Mouse (Mus musculus) left cerebral cortex, postnatal 10 days (tissue): ENCODE results near the gene Kcnh1. TPM values are rescaled to one million over a fixed set of nuclear protein-coding genes. Genes with fewer than 3 reads are reported as not detected.

Source experiments
- DNase-seq, 2 experiments: peaks; one replicate each; pipeline ENCODE4 v3.0.0; 2021 to 2022; ENCODE audit warnings: low spot score in 2 of 2, mixed read lengths in 1 of 2; ENCODE audit errors: extremely low spot score in 1 of 2
- intact Hi-C: fragments of 180-260 bp; cut with DNase I; formaldehyde crosslinking; loops from one replicate; pipeline ENCODE4 v1.15.1; 2025
- total RNA-seq, 2 experiments: library from RNA; stranded (reverse); gene quantifications; 2 replicates each; pipeline ENCODE4 v1.2.3; 2021

Gene Kcnh1
- total RNA-seq, 2 experiments from 2014 or later: 34.8 to 35.2 TPM

GRCm38 (mm10) chr1:192536440-192536839 is 345.9 kb downstream of the Kcnh1 start:
- no peak for DNase-seq
- intact Hi-C loops: no loop called here

DNA sequence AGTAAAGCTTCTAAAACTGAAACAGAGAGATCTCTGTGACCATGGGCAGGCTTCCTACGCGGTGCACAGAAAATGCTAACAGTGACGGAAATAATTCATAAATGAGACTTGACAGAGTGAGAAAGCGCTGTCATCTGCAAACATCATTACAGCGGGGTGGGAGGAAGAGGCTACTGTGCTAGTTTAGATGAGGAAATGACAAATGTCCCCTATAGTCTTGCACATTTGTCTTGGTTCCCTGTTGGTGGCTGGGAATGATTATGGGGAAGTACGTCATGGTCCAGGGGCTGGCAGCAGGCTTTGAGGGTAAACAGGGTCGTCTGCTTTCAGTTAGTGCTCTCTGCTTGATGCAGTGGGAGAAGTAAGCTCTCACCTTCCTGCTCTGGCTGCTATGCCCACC is 346.6 kb downstream of the Kcnh1 start:
- intact Hi-C loops: no loop called here
- DNase-seq: no peak

DNA sequence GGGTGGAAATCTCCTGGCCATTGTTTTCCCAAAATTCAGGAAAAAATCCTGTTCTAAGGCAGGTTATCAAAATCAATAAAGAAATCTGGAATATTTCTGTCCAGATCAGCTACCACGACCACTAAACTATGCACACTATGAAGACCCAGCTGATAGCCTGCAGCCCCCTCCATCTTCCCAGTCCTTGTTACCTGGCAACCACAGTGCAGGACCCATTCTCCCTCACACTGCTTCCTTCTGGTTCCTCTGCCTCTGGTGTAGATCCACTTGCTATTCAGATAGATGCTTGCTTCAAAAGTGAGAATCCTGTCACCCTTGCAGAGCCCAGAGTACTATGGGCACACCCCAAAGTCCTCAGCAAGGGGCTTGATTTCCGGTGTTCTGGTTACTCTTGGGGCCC is 351.5 kb downstream of the Kcnh1 start:
- intact Hi-C loops: no loop called here
- DNase-seq: no peak

DNA sequence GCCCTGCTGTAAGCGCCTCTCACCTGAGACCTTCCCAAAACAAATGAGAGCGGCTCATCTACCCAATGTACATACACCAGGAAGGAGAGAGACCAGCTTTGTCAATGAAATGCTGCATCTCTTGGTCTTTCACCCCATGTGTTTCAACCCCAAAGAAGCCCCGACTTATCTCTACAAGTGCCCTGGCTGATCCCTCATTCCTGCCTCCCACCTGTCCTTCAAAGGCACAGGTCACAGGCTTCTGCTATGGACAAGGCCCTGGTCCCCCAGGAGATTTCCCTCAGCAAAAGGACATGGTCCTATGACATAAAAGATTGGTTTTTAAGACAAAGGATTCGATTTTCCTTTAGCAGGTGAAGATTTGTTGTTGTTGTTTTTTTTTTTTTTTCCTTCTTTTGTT is 353.1 kb downstream of the Kcnh1 start:
- intact Hi-C loops: no loop called here
- no peak for DNase-seq

- intact Hi-C loops: no loop called here
Observed at GRCm38 (mm10) chr1:192544091-192544490, 353.5 kb downstream of the Kcnh1 start.

GRCm38 (mm10) chr1:192544901-192545300 is 354.3 kb downstream of the Kcnh1 start:
- intact Hi-C loops: no loop called here
- DNase-seq: no peak

More at GRCm38 (mm10) chr1:192544091-192544490, 353.5 kb downstream of the Kcnh1 start:
- DNase-seq: no peak

GRCm38 (mm10) chr1:192546843-192547242 is 356.3 kb downstream of the Kcnh1 start:
- DNase-seq: no peak
- intact Hi-C loops: no loop called here

GRCm38 (mm10) chr1:192550561-192550960 is 360.0 kb downstream of the Kcnh1 start:
- DNase-seq: no peak

GRCm38 (mm10) chr1:192555516-192555915 is 364.9 kb downstream of the Kcnh1 start:
- no peak for DNase-seq
- intact Hi-C loops: no loop called here

More at GRCm38 (mm10) chr1:192550561-192550960, 360.0 kb downstream of the Kcnh1 start:
- intact Hi-C loops: no loop called here

- no peak for DNase-seq
- intact Hi-C loops: no loop called here
Observed at GRCm38 (mm10) chr1:192557978-192558594, 367.5 kb downstream of the Kcnh1 start.

DNA sequence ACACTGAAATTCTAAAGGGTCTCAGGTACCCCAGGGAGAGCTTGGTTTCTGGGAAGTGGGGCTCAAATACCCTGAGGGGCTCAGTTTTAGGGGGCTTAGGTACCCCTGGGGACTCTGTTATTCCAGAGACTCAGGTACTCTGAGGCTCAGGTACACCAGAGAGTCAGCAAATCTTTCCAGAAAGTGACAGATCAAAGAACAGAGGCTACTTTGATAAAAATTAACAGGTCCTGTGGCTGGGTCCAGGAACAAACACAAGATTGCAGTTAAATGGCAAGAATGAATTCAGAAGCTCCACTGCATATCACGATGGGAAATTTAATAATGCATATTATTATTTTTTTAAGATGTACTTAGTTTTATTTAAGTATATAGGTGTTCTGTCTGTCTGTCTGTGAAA is 368.8 kb downstream of the Kcnh1 start:
- no peak for DNase-seq
- intact Hi-C loops: no loop called here

Other genes starting within 250 kb of the Kcnh1 start
- under 1 TPM; 0.36 to 0.58 TPM for gene Rd3, start 213.4 kb upstream of the Kcnh1 start, total RNA-seq
- 1 to 10 TPM; 5.6 to 6.9 TPM for gene Traf5, start 98.2 kb upstream of the Kcnh1 start, total RNA-seq
- 10 to 100 TPM; 47.7 to 49.8 TPM for gene Rcor3, start 52.7 kb upstream of the Kcnh1 start, total RNA-seq